Mouse (Mus musculus): ENCODE results near the gene Abr.

DNA sequence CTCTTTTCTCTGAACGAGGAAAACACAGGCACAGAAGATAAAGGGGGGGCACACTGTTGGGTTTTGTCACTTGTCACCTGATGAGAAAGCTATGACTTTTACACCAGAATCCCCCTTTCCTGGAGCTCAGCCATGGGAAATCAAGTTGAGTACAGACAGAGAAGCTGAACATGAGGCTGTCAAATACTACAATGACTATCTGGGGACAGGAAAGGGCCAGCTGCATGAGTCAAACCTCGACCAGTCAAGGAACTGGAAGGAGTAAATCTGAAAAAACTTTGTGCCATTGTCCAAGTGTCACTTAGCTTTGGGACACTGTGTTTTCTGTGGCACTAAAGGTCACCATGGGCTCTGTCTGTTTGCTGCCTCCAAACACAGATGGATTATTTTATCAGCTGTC lies 22.9 kb downstream of the Abr start:
- TF ChIP-seq CTCF (IDR thresholded peaks at IDR 0.05; ENCODE audit: borderline replicate concordance, extremely low read depth, insufficient read depth, insufficient read length) (no peak), POLR2A (IDR thresholded peaks at IDR 0.05; ENCODE audit: borderline replicate concordance, extremely low read depth, insufficient read depth, insufficient read length, poor library complexity, severe bottlenecking) (no peak)

All from brain, embryonic 14.5 days (tissue).